Comparison of ENCODE assay signal across 9 mouse cellular contexts in the genomic region with DNA sequence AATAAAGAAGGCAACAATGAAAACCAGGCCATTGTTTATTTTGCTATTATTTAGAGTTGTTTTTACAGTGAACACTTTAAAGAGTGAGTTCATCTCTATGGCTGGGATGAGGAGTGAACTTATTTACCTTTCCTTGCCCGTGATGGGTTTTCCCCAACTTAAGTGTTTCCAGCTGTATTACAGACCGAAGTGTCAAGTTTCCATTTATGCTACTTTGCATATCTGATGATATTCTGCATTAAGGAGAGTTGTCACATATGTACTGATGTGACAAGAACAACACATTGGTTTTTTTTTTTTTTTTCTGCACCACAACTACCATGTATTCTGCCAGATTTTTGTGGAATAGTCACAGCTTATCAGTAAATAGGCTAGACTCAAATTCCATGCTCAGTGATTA.
"Had no signal": no experiment of that assay in that cellular context is flagged by ENCODE, and none has a peak within 500 bp of the region (broad histone marks: within the 10 kb centered on the region; RNA-seq: fewer than 3 reads in every experiment).

No protein-coding gene starts in this region.

- DNase-seq: kidney, postnatal 25 days; layer of hippocampus, adult 9-11 months; liver; lung, adult 18-20 months; lung, postnatal 10 days; thymus, adult 18-20 months; thymus, postnatal 36 days had no signal

- ATAC-seq: liver, embryonic 12.5 days; midbrain, embryonic 16.5 days had no signal
